Mouse (Mus musculus): ENCODE measurements around the gene Irx6. TPM values are rescaled to one million over a fixed set of nuclear protein-coding genes. Genes with fewer than 3 reads are reported as not detected.

The Irx6 gene
- total RNA-seq, 2 experiments from 2014 or later: 0.23 to 0.35 TPM

GRCm38 (mm10) chr8:92717418-92717817 is 43.3 kb downstream of the Irx6 start:
- intact Hi-C loops (cut with DNase I): no loop called here

GRCm38 (mm10) chr8:92718057-92718456 is 44.0 kb downstream of the Irx6 start:
- no peak for DNase-seq (ENCODE audit: low spot score in 2 of 2)

More at GRCm38 (mm10) chr8:92717418-92717817, 43.3 kb downstream of the Irx6 start:
- no peak for DNase-seq (ENCODE audit: low spot score in 2 of 2)

GRCm38 (mm10) chr8:92721266-92721935 is 47.3 kb downstream of the Irx6 start:
- peak; percentile 51 to 63 for DNase-seq (ENCODE audit: low spot score in 2 of 2)
- intact Hi-C loops (cut with DNase I): loop anchor here (2.0 to 10.0 kb wide), 3 partner anchors 75 to 927 kb away; no protein-coding TSS in a partner anchor

More at GRCm38 (mm10) chr8:92718057-92718456, 44.0 kb downstream of the Irx6 start:
- intact Hi-C loops (cut with DNase I): no loop called here

GRCm38 (mm10) chr8:92721936-92722321 is 47.8 kb downstream of the Irx6 start:
- no peak for DNase-seq (ENCODE audit: low spot score in 2 of 2)
- intact Hi-C loops (cut with DNase I): loop anchor here (2.0 to 10.0 kb wide), 3 partner anchors 75 to 927 kb away; no protein-coding TSS in a partner anchor

- intact Hi-C loops (cut with DNase I): loop anchor here (5.0 to 10.0 kb wide), 2 partner anchors 361 to 929 kb away; no protein-coding TSS in a partner anchor
- DNase-seq (ENCODE audit: low spot score in 2 of 2): no peak
These were observed 49.2 kb downstream of the Irx6 start for GRCm38 (mm10) chr8:92723320-92723719.

- intact Hi-C loops (cut with DNase I): loop anchor here (5.0 to 10.0 kb wide), 2 partner anchors 362 to 929 kb away; no protein-coding TSS in a partner anchor
- no peak for DNase-seq (ENCODE audit: low spot score in 2 of 2)
These were observed 49.9 kb downstream of the Irx6 start for GRCm38 (mm10) chr8:92723947-92724346.

- intact Hi-C loops (cut with DNase I): loop anchor here (5.0 to 10.0 kb wide), 2 partner anchors 362 to 930 kb away; no protein-coding TSS in a partner anchor
- DNase-seq (ENCODE audit: low spot score in 2 of 2): no peak
These were observed 50.3 kb downstream of the Irx6 start for GRCm38 (mm10) chr8:92724359-92724758.

Other genes with a start within 250 kb of the Irx6 start
- 1 to 10 TPM; 2.4 TPM for gene Mmp2, start 153.0 kb downstream of the Irx6 start, total RNA-seq (2021)
- gene Lpcat2, start 181.1 kb downstream of the Irx6 start, total RNA-seq (2021): 1 to 10 TPM; 9.2 to 9.6 TPM
- 1 to 10 TPM in 1 of 2 experiments, under 1 TPM in 1; 0.64 to 1.1 TPM for gene Capns2, start 227.1 kb downstream of the Irx6 start, total RNA-seq (2021)